Mouse (Mus musculus) inflammation-experienced regulatory T-cells (primary cell): ENCODE data around the gene Rdh5. TPM values are rescaled to one million over a fixed set of nuclear protein-coding genes. Genes with fewer than 3 reads are reported as not detected.

Source experiments
- polyA plus RNA-seq, 2 experiments: library from polyadenylated mRNA; unstranded; fragments of 100-300 nt; shearing (Covaris generic); gene quantifications; one replicate each; pipeline ENCODE4 v1.2.1; 2017

Rdh5 gene
- polyA plus RNA-seq: 10 to 100 TPM; 13.9 to 24.2 TPM

DNA sequence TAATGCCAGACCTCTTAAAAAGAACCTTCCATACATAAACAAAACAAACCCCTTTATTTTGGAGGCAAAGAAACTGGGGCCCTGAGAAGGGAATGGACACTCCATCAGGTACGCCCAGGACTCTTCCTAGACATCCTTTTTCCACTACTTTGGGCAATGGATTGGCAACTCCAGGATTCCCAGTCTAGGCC lies at the start of gene Rdh5:
Gene Rdh5, minus strand, starts transcription at position 67 of the 191 bp plus-strand sequence.

DNA sequence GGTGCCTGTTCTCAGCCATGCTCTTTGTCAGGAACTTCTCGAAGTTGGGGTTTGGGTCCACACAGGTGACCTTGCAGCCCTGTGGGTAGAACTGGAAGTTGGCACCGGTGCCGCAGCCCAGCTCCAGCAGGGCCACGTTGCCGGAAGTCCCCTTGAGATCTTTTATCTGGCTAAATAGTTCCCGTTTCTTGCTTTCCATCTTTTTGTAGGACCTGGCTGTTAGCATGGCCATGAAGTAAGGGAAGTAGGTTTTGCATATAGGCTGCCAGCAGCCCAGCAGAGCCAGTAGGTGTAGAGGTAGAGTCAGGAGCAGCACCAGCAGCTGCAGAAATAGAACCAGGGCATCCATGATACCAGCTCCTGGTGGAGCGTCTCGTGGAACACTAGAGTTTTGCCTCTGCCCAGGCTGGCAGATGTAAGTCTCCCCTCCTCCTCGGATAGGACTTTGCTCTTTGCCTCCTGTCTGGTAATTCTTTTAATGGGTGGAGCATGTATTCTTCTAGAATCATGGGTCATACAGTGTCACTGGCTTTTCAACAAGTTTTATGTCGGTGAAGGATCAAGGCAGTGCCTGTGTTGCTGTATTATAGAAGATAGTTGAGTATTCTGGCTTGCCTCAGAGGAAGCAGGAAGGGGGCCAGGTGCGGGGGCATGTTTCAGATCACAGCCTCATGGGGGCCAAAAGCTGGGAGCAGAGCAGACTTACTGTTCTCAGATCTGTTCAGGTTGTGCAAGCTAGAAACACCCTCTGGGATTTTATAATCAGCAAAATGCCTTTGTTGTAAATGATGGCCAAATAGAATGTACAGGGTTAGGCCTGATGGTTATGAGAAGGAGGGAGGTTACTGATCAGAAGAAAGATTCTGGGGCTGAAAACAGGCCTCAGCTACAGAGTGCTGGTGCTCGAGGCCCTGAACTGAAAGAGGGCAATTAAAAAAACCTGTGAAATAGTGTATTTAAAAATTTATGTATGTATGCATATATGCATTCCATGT lies 38.2 kb upstream of the Rdh5 start, which contains the start of gene Mettl7b:
Gene Mettl7b, minus strand, starts transcription at position 399 of the 995 bp plus-strand sequence.

DNA sequence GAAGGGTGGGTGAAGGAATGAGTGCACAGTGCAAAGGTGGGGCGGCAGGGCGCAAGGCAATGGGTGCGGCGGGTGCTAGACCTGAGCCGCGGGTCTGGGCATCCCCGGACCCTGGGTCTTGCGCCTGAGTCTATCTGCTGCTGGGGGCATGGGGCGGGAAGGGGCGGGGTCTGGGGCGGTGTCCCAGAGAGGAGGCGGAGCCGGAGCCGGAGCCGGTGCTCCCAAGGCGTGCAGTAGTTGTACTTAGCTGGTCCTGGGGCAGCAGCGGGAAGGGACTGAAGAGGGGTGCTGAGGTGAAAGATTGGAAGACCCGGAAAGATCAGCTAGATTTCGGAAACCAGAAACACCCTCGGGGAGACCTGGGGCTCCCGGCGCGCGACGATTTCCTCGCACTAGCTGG lies 10.9 kb upstream of the Rdh5 start, which contains the start of gene Itga7:
Gene Itga7, plus strand, starts transcription at position 245 of the 400 bp plus-strand sequence.

DNA sequence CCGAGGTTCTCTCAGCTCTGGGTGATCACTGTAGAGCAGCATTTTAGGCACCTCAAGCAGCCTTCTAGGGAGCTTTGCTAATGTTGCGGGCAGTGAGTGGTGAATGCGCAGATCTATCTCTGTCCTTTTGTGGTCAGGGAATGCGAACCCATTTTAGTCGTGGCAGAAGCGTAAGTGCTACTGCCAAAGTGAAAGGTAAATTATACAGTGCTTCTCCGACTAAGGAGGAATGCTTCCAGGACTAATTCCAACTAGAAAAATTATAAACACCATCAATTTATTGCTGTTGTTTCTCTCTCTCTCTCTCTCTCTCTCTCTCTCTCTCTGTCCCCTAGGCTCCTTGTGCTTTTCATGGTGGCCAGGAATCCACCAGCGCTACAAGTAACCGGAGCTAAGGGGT lies 1.2 kb upstream of the Rdh5 start, which contains the start of gene Bloc1s1:
Gene Bloc1s1, minus strand, starts transcription at position 101 of the 400 bp plus-strand sequence.

DNA sequence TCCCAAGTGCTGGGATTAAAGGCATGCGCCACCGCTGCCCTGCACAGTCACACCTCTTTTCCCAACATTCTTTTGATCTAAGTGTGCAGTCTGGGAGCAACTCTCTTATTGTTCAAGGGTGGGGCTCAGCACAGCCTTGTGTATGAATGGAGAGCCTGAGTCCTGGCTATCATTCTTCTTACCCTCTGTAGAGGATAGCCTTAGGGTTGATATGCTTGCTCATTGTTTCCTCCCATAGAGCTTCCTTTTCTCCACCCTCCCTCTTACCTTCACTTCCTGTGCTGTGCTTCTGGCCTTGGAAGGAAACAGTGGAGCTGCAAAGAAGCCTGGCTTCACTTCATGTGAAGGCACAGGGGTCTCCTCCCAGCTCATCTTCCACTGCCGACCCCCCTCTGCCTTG lies 22.0 kb downstream of the Rdh5 start, which contains the start of gene Cd63:
Gene Cd63, plus strand, starts transcription at position 292 of the 400 bp plus-strand sequence.

DNA sequence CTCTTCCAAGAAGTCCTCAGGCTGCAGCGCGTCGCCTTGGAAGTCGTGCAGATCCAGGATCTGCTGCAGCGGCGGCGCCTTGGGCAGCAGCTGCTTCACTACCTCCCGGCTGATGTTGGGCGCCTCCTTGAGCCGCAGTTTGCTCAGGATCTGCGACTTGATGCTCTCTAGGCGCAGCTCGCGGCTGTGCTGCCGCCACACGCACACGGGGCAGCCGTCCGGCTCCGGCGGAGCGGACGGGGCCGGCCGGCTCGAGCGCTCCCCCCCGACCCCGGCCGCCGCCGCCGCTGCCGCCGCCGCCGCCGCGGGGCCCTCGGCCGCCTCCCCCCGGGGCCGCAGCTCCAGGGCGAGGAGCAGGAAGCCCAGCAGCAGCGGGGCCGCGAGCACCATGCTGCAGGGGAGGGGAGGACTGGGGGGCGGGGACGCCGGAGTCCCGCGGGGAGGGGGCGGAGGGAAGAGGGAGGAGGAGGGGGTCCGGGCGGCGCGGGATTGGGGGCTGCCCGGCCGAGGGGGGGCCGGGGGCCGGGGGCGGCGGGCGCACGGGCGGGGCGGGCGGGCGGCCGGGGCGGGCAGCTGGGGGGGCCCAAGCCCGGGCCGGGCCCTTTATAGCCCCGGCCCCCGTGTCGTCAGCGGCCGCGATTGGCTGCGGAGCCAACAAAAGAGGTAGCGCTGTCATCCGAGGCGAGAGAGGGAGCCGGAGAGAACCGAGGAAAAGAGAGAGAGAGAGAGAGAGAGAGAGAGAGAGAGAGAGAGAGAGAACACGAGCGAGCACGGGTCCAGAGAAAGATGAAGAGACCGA lies 31.2 kb downstream of the Rdh5 start, which contains the start of gene Gdf11:
Gene Gdf11, minus strand, starts transcription at position 423 of the 799 bp plus-strand sequence.

Other genes starting within 250 kb of the Rdh5 start
- gene Suox, start 248.8 kb downstream of the Rdh5 start, polyA plus RNA-seq: 10 to 100 TPM; 46.6 to 47.9 TPM
- gene Rab5b, start 226.6 kb downstream of the Rdh5 start, polyA plus RNA-seq: 10 to 100 TPM; 44.2 to 45.0 TPM
- 1 to 10 TPM; 2.9 to 5.1 TPM for gene Pmel, start 218.7 kb downstream of the Rdh5 start, polyA plus RNA-seq
- gene Cdk2, start 217.9 kb downstream of the Rdh5 start, polyA plus RNA-seq: 10 to 100 TPM; 33.2 to 43.0 TPM
- gene Dgka, start 178.0 kb downstream of the Rdh5 start, polyA plus RNA-seq: 100 to 1,000 TPM; 564 to 912 TPM
- gene Pym1, start 175.0 kb downstream of the Rdh5 start, polyA plus RNA-seq: 10 to 100 TPM; 30.7 to 44.7 TPM
- gene Mmp19, start 132.0 kb downstream of the Rdh5 start, polyA plus RNA-seq: 1 to 10 TPM in 1 of 2 experiments, under 1 TPM in 1; 0.27 to 1.1 TPM
- gene Dnajc14, start 118.8 kb downstream of the Rdh5 start, polyA plus RNA-seq: 100 to 1,000 TPM in 1 of 2 experiments, 10 to 100 TPM in 1; 99.0 to 113 TPM
- 1 to 10 TPM; 2.2 to 4.1 TPM for gene Tmem198b, start 118.5 kb downstream of the Rdh5 start, polyA plus RNA-seq
- gene Sarnp, start 105.6 kb downstream of the Rdh5 start, polyA plus RNA-seq: 100 to 1,000 TPM; 138 to 144 TPM
- 10 to 100 TPM; 65.4 to 69.2 TPM for gene Ormdl2, start 101.2 kb downstream of the Rdh5 start, polyA plus RNA-seq
- 1 to 10 TPM; 2.9 TPM for gene Gdf11, start 31.2 kb downstream of the Rdh5 start, polyA plus RNA-seq
- 1 to 10 TPM in 1 of 2 experiments, under 1 TPM in 1; 0.86 to 6.2 TPM for gene Cd63, start 21.9 kb downstream of the Rdh5 start, polyA plus RNA-seq
- 100 to 1,000 TPM; 113 to 188 TPM for gene Bloc1s1, start 1.1 kb upstream of the Rdh5 start, polyA plus RNA-seq
- gene Itga7, start 10.9 kb upstream of the Rdh5 start, polyA plus RNA-seq: 10 to 100 TPM in 1 of 2 experiments, 1 to 10 TPM in 1; 3.9 to 21.2 TPM
- gene Mettl7b, start 38.1 kb upstream of the Rdh5 start, polyA plus RNA-seq: not detected
- under 1 TPM in 1 of 2 experiments, not detected in 1; 0.51 TPM for gene Olfr9, start 66.5 kb upstream of the Rdh5 start, polyA plus RNA-seq
- not detected for gene Olfr763, start 87.9 kb upstream of the Rdh5 start, polyA plus RNA-seq
- not detected for gene Olfr764-ps1, start 117.0 kb upstream of the Rdh5 start, polyA plus RNA-seq
- not detected for gene Olfr765, start 127.1 kb upstream of the Rdh5 start, polyA plus RNA-seq
- under 1 TPM in 1 of 2 experiments, not detected in 1; 0.22 TPM for gene Olfr766-ps1, start 146.1 kb upstream of the Rdh5 start, polyA plus RNA-seq
- under 1 TPM; 0.04 to 0.11 TPM for gene Olfr767, start 160.0 kb upstream of the Rdh5 start, polyA plus RNA-seq
- not detected for gene Olfr768, start 176.5 kb upstream of the Rdh5 start, polyA plus RNA-seq
- gene Olfr769, start 195.0 kb upstream of the Rdh5 start, polyA plus RNA-seq: not detected
- gene Olfr770, start 216.1 kb upstream of the Rdh5 start, polyA plus RNA-seq: 1 to 10 TPM in 1 of 2 experiments, under 1 TPM in 1; 0.17 to 1.2 TPM
- not detected for gene Olfr771, start 241.9 kb upstream of the Rdh5 start, polyA plus RNA-seq